Mouse (Mus musculus): ENCODE results near the gene Entpd3.

The Entpd3 gene

DNA sequence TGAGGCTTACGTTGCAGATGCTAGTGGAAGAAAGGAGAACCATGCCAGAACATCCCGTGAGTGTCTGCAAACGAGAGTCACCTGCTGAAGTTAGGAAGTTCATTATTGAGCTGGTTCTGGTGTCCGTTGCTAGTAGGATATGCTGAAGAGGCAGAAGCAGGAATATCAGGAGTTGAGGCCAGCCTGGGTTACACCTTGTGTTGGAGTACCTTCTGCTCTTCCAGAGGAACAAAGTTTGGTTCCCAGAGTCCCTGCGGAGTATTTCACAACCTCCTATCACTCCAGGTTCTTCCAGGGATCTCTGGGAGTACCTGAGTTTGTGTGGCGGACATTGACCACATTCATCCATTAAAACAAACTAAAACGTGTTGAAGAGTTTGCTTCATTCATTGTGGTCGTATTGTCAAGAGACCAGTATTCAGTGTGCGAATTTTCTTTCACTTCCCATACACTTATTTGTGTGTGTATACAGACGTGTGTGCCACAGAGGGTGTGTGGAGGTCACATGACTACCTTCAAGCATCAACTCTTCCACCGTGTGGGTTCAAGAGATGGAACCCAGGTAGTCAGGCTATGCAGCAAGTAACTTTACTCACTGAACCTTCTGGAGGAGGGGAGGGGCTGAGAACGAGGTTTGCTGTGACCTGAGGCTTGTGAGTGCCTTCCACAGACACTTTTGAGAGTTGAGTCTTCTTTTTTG lies 38.2 kb downstream of the Entpd3 start:
- intact Hi-C loops (cut with DNase I) = no loop called here

DNA sequence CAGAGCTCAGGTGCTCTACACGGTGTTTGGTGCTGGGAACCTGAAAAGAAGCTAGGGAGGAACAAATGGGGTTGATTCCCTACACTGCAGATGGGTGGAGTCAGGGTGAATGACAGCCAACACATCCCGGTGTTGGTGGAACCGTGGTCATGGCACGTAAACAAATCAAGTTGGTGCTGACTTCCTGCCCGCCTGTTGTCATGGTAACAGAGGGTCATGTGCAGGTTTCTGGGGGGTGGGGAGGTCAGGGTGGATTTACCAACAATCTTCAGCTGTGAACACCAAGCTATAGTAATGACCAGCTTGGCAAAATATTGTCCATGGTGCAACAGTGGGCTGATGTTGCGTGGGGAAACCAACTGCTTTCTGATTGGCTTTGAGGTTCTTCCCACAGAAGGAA lies 39.1 kb downstream of the Entpd3 start:
- intact Hi-C loops (cut with DNase I) = no loop called here

DNA sequence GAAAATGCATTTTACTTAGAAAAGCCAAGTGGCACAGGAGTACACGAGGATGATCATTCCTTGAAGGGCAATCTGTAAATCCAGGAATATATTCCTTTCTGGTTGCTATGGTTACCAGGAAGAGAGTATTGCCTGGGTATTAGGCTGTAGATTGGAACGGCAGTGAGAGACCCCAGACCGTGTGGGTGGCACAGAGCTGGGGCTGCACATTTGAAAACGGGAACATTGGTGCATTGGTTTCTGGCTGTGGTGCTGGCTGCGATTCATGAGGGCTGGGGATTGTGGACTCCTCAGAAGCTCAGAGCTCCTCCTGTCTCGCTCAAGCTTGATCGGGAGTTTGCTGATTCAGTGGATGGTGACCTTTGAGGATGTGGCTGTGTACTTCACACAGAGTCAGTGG lies 40.2 kb downstream of the Entpd3 start:
- intact Hi-C loops (cut with DNase I) = no loop called here

DNA sequence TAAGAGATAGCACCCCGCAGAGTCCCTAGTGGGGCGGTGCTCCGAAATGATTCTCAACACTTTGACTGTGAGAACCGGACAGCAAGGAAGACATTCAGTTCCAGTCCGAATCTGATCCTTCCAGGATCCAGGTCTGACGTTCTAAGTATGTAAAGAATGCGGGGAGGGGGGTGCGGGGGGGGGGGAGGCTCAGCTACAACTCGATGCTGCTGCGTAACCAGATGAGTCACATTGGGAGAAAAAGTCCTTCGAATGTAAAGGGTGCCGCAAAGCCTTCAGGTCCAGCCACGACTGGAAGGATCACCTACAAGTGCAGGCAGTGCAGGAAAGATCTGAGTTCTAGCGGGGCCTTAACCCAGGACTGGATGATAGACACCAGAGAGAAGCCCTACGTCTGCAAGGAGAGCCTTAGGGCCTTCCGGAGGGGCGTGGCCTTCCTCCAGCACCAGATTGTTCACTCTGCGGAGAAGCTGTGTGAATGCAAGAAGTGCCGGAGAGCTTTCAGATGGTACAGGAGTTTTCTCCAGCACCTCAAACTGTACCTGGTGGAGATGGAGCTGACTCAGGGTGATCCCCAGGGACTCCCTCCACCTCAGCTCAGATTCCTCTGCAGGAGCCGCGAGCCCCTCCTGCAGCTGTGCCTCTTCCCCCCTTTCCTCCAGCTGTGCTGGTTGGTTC lies 42.5 kb downstream of the Entpd3 start:
- intact Hi-C loops (cut with DNase I) = no loop called here

DNA sequence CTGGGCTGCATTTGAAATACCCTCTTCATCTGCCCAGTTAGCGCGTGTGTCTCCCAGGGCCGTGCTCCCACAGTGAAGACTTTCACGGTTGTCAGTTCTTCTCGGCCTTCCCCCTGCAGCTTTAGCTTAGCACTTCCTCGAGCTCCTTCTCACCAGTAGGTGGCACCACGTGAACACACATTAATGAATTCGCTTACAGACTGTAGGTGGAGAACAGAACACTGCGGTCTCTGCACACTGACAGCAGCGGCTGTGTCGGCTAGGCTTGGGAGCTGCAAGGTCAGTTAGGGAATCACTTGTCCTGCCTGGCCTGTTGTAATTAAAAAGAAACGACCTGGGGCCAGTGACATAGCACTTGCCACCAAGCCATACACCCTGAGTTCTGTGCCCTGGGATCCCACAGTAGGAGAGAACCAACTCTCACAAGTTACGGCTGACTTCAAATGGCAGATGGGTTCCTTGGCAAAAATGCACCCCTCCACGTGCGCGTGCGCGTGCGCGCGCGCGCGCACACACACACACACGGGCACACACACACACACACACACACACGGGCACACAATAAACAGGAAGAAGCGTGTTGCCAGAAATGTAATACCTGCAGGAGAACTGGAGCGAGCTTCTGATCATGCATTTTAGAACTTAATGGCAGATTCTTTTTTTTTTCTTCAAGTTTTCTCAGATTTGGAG lies 43.1 kb downstream of the Entpd3 start:
- intact Hi-C loops (cut with DNase I) = no loop called here

DNA sequence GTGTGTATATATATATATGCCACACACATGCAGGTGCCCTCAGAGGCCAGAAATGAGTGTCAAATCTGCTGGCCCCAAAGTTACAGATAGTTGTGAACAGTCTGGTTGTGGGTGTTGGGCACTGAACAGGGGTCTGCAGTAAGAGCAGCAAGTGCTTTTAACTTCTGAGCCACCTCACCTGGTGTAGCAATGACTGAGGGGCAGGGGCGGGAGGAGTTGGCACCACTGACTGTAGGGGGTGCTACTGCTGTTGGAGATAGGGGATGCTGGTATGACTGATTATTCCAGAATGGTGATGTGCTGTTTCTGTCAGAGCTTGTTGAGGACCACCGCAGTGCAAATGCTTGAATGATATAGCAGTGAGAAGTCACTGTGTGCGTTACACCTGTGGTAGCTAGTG lies 43.7 kb downstream of the Entpd3 start:
- intact Hi-C loops (cut with DNase I) = no loop called here

DNA sequence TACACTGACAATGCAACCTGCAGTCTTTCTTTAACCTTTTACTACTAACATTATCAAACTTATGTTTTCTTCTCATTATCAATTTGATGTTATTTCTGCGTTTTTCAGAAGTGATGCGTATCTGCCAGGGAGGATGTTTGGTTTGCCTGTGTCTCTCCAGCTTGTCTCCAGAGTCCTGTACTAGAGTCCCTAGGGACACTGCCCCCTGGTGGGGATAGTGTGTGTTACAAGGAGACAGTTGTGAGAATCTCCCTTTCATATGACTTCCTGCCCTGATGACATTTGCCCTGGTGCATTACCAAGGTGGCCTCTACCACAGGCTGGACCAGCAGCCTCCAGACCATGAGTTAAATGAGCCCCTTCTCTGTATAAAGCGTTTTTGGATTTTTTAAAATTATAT lies 46.9 kb downstream of the Entpd3 start:
- intact Hi-C loops (cut with DNase I) = loop anchor here (2.0 kb wide), 1 partner anchor 86 kb away; no protein-coding TSS in a partner anchor

DNA sequence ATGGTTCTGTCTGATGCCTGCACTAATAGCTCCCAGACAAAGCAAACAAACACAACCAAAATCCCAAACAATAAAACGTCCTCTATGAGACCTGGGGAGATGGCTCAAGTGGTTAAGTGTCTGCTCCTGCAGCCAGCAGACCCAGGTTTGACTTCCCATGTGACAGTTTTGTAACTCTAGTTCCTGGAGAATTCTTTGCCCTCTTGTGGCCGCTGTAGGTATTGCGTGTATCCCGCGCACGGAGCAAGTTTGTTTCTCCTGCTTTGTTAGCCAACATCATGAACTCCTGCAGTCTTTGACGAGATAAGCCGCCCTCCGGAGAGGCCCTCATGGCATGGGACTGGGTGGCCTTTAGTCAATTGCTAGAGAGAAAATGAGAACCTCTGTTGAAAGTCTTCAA lies 51.9 kb downstream of the Entpd3 start:
- intact Hi-C loops (cut with DNase I) = loop anchor here (5.0 kb wide), 1 partner anchor 159 kb away; no protein-coding TSS in a partner anchor

DNA sequence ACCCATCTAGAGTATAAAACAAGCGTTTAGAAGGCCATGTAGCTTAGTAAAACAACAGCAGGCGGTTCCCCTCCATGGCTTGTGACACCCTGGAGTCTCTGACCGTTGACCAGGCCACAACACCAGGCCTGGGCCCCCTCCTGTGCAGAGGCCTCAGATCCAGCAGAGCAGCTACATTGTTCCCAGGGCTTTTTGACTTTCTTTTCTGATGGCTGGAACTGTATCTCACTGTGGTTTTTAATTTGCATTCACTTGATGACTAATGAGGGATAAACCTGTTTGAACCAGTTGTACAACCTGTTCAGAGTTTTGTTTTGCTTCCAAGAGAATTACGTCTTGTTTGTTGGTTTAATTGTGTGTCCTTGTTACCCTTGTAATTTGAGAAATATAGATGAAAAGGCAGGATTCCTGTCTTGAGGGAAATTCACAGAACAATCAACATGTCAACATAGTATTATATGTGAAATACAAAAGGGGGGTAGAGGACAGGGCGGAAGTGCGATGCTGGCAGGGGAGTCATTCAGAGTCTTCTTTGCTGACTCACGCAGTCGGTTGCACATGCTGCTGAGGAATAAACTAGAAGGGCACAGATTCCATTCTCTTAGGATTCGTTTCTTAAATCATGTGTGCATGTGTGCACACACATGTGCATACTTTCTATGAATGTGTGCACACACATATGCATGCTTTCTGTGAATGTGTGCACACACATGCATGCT lies 53.9 kb downstream of the Entpd3 start:
- intact Hi-C loops (cut with DNase I) = loop anchor here (5.0 kb wide), 1 partner anchor 161 kb away; no protein-coding TSS in a partner anchor

DNA sequence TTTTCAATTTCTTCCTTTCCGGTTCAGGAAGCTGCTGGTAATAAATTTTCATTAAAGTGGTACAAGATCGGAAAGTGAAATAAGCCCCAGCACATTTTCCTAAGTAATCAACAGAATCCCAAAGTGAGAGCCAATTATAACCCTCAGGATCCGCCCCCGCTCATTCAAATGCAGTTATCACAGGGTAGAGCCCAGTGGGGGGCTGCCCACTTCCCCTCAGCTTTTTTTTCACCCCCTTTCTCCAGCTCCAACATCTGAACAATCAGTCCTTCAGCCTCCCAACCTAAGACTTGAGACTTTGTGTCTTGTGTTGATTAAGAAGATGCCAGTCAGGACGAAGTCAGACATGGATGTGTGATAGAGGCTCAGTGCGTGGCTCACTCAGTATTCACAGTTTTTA lies 55.2 kb downstream of the Entpd3 start:
- intact Hi-C loops (cut with DNase I) = loop anchor here (5.0 kb wide), 1 partner anchor 163 kb away; no protein-coding TSS in a partner anchor

DNA sequence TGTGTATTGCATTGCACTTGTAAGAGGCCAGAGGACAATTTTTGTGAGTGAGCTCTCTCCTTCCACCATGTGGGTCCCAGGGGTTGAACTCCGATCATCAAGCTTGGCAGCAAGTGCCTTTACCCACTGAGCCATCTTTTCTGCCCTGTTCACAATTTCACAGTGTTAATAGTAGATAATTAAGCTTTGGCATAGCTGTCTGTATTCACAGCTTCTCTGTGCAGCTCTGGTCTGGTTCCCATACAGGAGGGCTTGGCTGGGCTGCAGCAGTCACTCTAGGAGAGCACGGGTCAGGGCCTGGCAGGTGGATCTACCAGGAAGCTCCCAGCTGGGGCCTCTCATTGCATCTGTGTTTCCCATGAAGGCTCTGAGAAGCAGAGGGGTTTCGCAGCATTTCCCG lies 55.7 kb downstream of the Entpd3 start:
- intact Hi-C loops (cut with DNase I) = no loop called here

DNA sequence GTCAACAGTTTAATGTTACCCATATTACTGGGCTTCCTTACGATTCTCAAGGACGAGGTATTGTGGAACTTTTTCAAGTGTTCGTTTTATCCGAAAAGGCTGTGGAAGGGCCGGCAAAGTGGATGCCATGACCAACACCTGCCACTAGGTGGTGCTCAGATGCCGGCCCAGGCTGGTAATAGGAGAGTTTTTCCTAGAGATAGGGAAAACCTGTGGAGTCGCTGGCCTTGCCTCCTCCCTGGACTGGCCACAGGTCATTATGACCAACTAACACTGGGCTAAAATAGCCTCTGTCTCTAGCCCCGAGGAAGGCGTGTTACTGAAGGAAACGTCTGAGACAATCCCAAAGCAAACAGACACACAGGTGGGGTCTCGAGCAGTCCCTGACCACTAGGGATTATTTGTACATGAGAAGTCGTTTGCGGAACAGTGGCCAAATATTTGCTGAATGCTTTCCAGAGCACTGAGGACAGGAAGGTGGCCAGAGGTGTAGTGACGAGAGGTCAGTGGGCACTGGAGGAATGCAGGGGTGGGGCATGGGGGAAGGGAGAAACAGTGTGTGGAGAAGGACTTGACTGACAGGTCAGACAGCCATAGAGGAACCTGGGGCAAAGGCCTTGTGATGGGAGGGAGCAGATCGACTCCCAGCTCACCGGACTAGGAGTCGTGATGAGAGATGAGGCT lies 62.0 kb downstream of the Entpd3 start:
- intact Hi-C loops (cut with DNase I) = loop anchor here (5.0 to 10.0 kb wide), 5 partner anchors 136 to 641 kb away; no protein-coding TSS in a partner anchor

DNA sequence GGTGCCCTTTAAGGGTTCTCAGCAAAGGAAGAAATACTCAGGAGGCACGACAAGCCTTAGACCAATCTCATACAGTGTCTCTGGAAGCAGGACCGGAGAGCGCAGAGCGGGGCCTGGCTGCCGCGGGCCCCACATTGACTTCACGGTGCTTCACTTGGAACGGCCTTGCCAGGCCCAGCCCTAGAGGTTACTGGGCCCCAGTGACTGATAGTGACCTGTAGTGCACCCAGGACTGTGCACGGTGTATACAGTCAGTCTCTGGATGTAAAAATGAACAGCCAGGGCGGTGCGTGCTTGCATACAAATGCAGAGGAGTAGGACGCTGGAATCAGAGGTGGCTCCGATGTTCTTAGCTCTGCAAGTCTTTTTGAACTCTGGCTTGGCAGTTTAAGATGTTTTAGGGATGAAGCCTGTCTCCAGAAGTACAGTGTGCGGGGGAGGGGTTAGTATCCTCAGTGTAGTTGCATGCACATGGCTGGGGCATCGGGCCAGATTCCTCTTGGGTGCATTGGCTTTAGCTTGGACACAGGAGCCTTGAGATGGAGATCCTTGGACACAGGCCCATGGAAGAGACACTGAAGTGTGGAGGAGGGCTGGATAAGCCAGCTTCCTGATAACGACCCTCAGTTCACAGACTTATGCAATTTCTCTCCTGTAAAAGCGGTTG lies 62.7 kb downstream of the Entpd3 start:
- intact Hi-C loops (cut with DNase I) = loop anchor here (5.0 to 10.0 kb wide), 5 partner anchors 135 to 640 kb away; no protein-coding TSS in a partner anchor

DNA sequence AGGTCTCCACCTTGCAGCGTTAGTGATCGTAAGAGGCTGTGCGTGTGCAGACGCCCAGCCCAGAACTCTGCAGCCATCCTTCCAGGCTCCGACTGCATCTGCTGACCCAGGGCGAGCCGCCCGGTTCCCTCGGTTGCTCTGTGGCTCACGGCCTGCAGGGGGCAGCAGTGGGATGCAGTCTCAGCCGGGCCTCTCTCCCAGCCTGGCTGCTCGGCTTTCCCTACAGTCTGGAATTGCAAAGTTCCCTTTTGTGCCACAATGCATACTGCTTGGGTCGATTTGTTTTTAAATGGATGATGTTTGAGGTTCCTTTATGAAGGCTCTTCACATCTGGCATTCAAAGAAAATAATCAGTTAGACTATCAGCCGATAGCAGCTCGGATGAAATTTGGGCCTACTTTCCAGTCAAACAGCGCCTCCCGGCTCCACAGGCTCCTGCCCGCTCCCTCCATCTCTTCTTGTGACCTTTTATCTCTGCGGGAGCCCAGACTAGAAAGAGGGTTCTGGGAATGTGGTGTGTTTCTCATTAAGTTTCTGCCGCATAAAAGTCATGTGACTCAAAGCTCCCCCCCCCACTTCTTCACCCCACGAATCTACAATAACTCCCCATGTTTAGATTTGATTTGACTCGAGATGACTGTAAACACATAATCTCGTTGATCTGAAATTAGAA lies 63.4 kb downstream of the Entpd3 start:
- intact Hi-C loops (cut with DNase I) = loop anchor here (5.0 to 10.0 kb wide), 5 partner anchors 134 to 639 kb away; no protein-coding TSS in a partner anchor

DNA sequence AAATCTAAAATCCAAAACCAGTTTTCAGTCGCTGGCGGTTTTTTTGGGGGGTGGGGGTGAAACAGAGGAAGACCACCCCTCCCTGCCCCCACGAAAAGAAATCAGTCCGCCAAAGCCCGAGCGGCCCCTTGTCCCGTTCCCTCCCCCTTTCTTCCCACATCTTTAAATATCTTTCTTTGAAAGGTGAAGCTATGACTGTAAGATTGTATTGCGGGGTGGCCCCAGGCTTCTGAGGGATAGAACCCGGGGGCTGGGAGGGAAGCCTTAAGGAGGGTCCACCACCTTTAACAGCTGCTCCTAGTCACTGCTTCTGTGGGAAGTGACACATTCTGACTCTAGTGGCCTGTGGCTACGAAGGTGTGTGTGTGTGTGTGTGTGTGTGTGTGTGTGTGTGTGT lies 63.9 kb downstream of the Entpd3 start:
- intact Hi-C loops (cut with DNase I) = loop anchor here (5.0 to 10.0 kb wide), 5 partner anchors 134 to 639 kb away; no protein-coding TSS in a partner anchor

DNA sequence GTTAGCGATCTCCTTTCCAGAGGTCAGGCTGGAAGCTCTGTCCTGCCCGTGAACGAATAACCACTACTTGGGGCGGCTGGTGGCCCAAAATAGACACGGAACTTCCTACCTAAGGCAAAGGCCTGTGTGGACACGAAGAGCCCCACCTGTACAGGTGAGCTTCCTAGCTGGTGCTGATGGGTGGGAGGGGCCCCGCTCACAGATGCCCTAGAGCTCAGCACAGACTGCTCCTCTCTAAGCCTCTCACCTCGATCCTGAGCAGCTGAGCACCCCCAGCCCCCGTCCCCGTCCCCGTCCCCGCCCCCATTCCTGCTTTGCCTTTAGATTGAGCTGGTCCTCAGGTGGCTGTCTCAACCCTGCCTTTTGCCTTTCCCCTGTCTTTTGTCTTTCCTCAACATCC lies 64.3 kb downstream of the Entpd3 start:
- intact Hi-C loops (cut with DNase I) = loop anchor here (5.0 to 10.0 kb wide), 5 partner anchors 133 to 638 kb away; no protein-coding TSS in a partner anchor

DNA sequence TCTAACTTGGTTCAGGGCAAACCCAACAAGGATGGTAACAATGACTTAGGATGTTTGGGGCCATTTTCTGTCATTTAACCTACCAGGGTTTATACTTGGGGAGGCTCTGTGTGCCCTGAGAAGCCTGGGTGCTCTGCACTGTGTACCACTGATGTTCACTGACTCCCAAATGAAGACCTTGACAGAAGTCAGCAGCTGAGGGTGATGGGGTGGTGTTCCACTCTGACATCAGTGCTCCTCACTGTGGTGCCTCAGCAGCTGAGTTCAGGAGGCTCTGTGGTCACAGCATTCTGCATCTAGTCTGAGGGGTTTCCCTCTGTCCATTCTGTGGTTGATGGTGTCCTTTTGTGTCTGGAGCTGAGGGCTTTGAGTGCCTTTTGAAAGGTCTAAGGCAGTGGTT lies 71.4 kb downstream of the Entpd3 start:
- intact Hi-C loops (cut with DNase I) = no loop called here

DNA sequence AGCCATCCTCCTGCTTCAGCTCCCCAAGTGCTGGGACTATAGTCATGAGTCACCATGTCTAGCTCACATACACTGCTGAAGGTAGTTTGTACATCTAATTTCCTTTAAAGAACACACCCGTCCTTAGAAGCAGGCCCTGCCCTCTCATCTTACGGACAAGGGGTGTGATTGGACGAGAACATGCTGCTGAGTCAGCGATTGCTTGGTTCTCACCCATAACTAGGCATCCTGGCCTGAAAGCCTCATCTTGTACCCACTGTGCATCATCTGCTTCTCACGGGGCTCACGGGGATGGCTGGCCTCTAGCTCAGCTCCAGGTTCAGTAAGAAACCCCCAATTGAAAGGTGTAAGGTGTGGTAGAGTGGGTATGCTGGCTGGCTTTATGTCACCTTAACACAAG lies 74.4 kb downstream of the Entpd3 start:
- intact Hi-C loops (cut with DNase I) = no loop called here

Measured in adrenal gland (tissue).